Mouse (Mus musculus) cortical plate, adult 2 months (tissue): ENCODE data around the gene Clpb.

Experiments
- CTCF ChIP-seq: fragments of 200-500 bp; IDR thresholded peaks from 2 replicates; pipeline ENCODE4 v1.5.1; 2011; ENCODE audit warnings: mild to moderate bottlenecking, control low read depth, low read length; ENCODE audit not compliant: insufficient read depth; ENCODE audit errors: extremely low read depth
- POLR2A ChIP-seq: fragments of 200-500 bp; IDR thresholded peaks from 2 replicates; pipeline ENCODE4 v1.6.1; 2011; ENCODE audit warnings: mild to moderate bottlenecking, low read length, control low read depth; ENCODE audit not compliant: insufficient read depth; ENCODE audit errors: extremely low read depth

DNA sequence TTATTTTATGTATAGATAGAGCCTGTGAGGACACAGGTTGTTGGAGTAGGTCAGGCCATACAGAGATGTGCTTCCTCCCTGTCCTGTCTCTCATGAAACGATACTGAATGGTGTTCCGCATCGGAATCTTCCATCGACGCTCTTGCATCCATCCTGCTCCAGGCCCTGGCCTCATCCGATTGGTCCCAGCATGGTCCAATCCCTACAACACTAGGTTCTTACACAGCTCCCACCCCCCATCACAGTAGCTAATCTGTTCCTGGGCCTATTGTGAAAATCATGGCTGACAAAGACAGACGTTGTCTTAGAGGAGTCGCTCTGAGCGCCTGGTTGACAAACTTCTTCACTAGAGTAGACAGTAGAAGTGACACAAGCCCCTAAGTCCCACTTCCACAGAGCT lies 13.7 kb upstream of the Clpb start:
- TF ChIP-seq POLR2A, result no peak
- no peak for TF ChIP-seq CTCF
